Mouse (Mus musculus) lung, postnatal 0 days (tissue): ENCODE measurements around the gene Gfod1.

Experiments
- CTCF ChIP-seq: IDR thresholded peaks from 2 replicates; pipeline ENCODE4 v1.5.1; 2016; ENCODE audit warnings: antibody characterized with exemption, mild to moderate bottlenecking
- EP300 ChIP-seq: IDR thresholded peaks from 2 replicates; pipeline ENCODE4 v1.6.1; 2016; ENCODE audit warnings: antibody characterized with exemption, mild to moderate bottlenecking, control low read depth

GRCm38 (mm10) chr13:43304018-43304431, at the start of gene Gfod1:
- TF ChIP-seq EP300 (no peak), CTCF (peak; percentile 72)
